ENCODE assay signal across 8 mouse cellular contexts in the genomic region with DNA sequence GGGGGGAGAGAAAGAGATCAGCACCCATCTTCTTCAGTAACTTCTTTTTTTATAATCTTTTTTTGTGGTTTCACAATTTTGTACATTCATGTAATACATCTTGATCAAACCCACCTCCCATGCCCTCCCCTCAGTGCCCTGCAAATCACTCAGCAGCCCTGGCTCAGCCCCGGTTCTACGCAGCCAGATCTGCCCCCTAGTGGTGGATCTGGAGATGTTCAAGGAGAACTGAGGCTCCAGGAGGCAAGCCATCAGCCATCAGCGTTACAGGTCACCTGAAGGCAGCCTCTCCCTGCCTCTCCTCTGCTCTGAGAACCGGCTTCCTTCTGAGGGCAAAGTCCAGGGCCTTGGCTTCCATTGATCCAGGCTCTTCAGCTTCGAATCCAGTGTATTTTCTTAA.
DNase-seq lines count a peak whose midpoint lies in the region; TF ChIP-seq lines count a peak whose summit lies in the region.
"Had no signal": no experiment of that assay in that cellular context is flagged by ENCODE, and none has a peak within 500 bp of the region (broad histone marks: within the 10 kb centered on the region; RNA-seq: fewer than 3 reads in every experiment).

No protein-coding gene starts in this region.

- peaks cover 7% of the 10 kb centered on the region; the same call in 1 of the 2 replicates for H3K9me3 ChIP-seq in E14TG2a.4 (ENCODE audit: low read length)
- H3K9me3 ChIP-seq: embryonic facial prominence, embryonic 12.5 days had no signal

- no peaks in the 10 kb centered on the region for H3K27me3 ChIP-seq in E14TG2a.4 (ENCODE audit: insufficient read depth, low read length)
- H3K27me3 ChIP-seq: embryonic facial prominence, embryonic 12.5 days had no signal

- DNase-seq in kidney, postnatal 10 days = peak; percentile 10
- no peak for DNase-seq in kidney, adult 18-20 months
- peak; percentile 34 for DNase-seq in A20 (ENCODE audit: low read depth, low spot score)
- peak; percentile 37 to 46 for DNase-seq in cerebellum, postnatal 4 days (ENCODE audit: low spot score in 2 of 2)
- DNase-seq in right cerebral cortex, postnatal 10 days (ENCODE audit: low spot score in 2 of 2) = peak; percentile 36 to 38
- DNase-seq in urinary bladder, postnatal 10 days (ENCODE audit: low spot score) = no peak

- no peak overlapping the region for H3K4me3 ChIP-seq in E14TG2a.4 (replicated peaks; ENCODE audit: low read length)
- H3K4me3 ChIP-seq: embryonic facial prominence, embryonic 12.5 days had no signal

- no peaks in the 10 kb centered on the region for H3K36me3 ChIP-seq in E14TG2a.4 (ENCODE audit: insufficient read depth, low read length)
- H3K36me3 ChIP-seq: embryonic facial prominence, embryonic 12.5 days had no signal

- peak; percentile 51 for TF ChIP-seq CTCF in E14TG2a.4 (conservative IDR thresholded peaks at IDR 0.05; ENCODE audit: low read length)

- no peaks in the 10 kb centered on the region for H3K4me1 ChIP-seq in E14TG2a.4 (replicated peaks; ENCODE audit: low read depth, low read length)
- H3K4me1 ChIP-seq: embryonic facial prominence, embryonic 12.5 days had no signal

Comparison
In these comparisons a context has a peak if more than half of its experiments do, and no peak if none do; other contexts are left out.
1. DNase-seq: peak in kidney, postnatal 10 days (single experiment), A20 (single experiment), cerebellum, postnatal 4 days (2 of 2) and right cerebral cortex, postnatal 10 days (2 of 2); none in kidney, adult 18-20 months (single experiment) and urinary bladder, postnatal 10 days (single experiment).